Mouse (Mus musculus): ENCODE measurements around the gene Saysd1. TPM values are rescaled to one million over a fixed set of nuclear protein-coding genes. Genes with fewer than 3 reads are reported as not detected.

The Saysd1 gene
- 12.2 and 12.8 TPM in 2 replicates for polyA plus RNA-seq (2021; fragmentation: Nextera tagmentation)
- long read RNA-seq, experiment 1, transcript Saysd1-201 (2 exons, 2,315 nt) = major isoform, 17 of 21 reads
- long read RNA-seq, experiment 1, partial matches to known transcripts = 1 of 21 reads
- long read RNA-seq, experiment 1, other reads (novel, unspliced or antisense) = 3 of 21 reads
- long read RNA-seq, experiment 2, transcript Saysd1-201 (2 exons, 2,315 nt) = major isoform, 11 of 15 reads
- long read RNA-seq, experiment 2, partial matches to known transcripts = 0 of 15 reads
- long read RNA-seq, experiment 2, other reads (novel, unspliced or antisense) = 4 of 15 reads

DNA sequence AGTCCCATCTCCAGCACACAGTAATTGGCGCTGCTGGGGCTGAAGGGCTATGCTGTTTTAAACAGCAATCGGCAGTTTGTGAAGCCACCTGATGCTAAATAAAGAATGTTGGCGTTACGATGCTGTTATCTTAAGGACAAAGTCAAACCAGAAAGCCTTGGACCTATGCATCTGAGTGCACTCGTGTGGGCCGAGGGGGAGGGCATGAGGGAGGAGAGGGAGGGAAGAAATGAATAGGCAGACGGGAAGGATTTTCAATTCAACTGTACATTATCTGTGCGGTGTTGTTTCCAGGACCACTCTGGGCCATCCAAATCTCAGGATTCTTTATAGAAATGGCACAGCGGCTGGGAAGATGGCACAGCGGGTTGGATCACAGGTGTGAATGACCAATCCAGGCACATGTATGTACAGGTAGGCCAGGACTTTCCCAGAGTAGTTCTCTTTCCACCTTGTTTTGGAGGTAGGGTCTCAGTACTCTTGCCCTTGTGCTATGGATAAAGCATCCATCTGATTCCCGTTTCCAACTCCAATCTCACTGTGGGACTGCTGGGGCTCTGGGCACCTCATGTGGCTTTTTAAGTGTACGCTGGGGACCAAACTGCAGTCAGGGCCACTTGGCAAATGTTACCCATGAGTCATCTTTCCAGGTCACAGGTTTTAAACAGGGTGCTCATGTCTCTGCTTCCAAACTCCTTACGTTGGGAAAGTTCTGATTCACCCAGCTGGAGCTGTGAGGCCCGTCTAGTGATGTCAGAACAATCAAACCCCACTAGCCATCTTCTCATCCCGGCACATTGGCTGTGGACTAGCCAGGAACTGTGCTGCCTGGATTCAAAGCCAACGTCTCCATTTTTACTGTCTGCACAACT lies at the start of gene Saysd1:
TSS of gene Saysd1 (minus strand) at position 51 of the 872 bp plus-strand sequence.

DNA sequence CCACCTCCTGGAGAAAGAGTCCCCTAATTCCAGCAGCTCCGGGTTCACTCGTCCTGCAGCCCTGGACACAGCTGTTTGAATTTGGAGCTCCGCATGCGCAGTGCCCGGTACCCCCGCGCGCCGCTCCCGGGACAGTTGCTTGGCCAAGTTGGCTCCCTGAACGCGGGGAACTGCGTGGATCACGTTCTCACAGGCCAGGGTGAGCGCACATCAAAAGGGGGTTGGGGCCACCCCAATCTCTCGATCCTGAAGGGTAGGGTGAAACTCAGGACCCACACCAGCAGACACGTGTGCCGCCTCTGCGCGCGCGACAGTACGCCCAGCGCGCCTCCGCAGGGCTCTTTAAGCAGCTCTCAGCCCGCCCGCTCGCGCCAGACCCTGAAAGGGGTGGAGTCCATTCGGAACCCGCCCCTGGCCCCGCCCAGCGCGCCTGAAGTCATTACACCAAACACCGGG lies 43.2 kb upstream of the Saysd1 start, which contains the start of gene Kcnk5:
TSS of gene Kcnk5 (minus strand) at position 344 of the 456 bp plus-strand sequence.

Other genes starting within 250 kb of the Saysd1 start
- gene Gng2, start 160.9 kb downstream of the Saysd1 start, polyA plus RNA-seq (2021; fragmentation: Nextera tagmentation) = 83.3 and 102 TPM in 2 replicates
- 0.10 and 0.14 TPM in 2 replicates for gene Kcnk5, start 43.3 kb upstream of the Saysd1 start, polyA plus RNA-seq (2021; fragmentation: Nextera tagmentation)
- gene Kcnk16, start 130.7 kb upstream of the Saysd1 start, polyA plus RNA-seq (2021; fragmentation: Nextera tagmentation) = not detected in 2 replicates
- gene Nudt13, start 156.2 kb upstream of the Saysd1 start, polyA plus RNA-seq (2021; fragmentation: Nextera tagmentation) = 7.2 and 7.9 TPM in 2 replicates
- 25.5 and 32.7 TPM in 2 replicates for gene Ecd, start 209.6 kb upstream of the Saysd1 start, polyA plus RNA-seq (2021; fragmentation: Nextera tagmentation)
- gene Fam149b, start 209.6 kb upstream of the Saysd1 start, polyA plus RNA-seq (2021; fragmentation: Nextera tagmentation) = 4.3 and 5.6 TPM in 2 replicates